32 mouse cellular contexts compared by ENCODE assay signal in genomic region chr7:135913923-135914634, GRCm38 (mm10).
DNase-seq lines count a peak whose midpoint lies in the region; ATAC-seq and TF ChIP-seq lines count a peak whose summit lies in the region.
"Had no signal": no experiment of that assay in that cellular context is flagged by ENCODE, and none has a peak within 500 bp of the region (broad histone marks: within the 10 kb centered on the region; RNA-seq: fewer than 3 reads in every experiment).

No protein-coding gene starts in this region.

- no peaks in the 10 kb centered on the region for H3K36me3 ChIP-seq in kidney, adult 2 months (ENCODE audit: control insufficient read depth, insufficient read depth, low read length)
- H3K36me3 ChIP-seq: embryonic facial prominence, embryonic 12.5 days; G1E; heart, embryonic 15.5 days; hindbrain, embryonic 15.5 days; kidney, embryonic 15.5 days; limb, embryonic 13.5 days; midbrain, embryonic 13.5 days; neural tube, embryonic 13.5 days had no signal

- no peak overlapping the region for H3K27ac ChIP-seq in kidney, adult 2 months (ENCODE audit: insufficient read depth, low read depth, low read length)
- H3K27ac ChIP-seq in bone marrow macrophage, adult 2 months (ENCODE audit: insufficient read depth, low read depth, low read length) = peak overlapping the region; percentile 99
- H3K27ac ChIP-seq: embryonic facial prominence, embryonic 12.5 days; heart, embryonic 15.5 days; hindbrain, embryonic 15.5 days; kidney, embryonic 15.5 days; limb, embryonic 13.5 days; liver, embryonic 14.5 days; midbrain, embryonic 13.5 days; neural tube, embryonic 13.5 days had no signal

- peak; percentile 91 for ATAC-seq in common myeloid progenitor, adult 5-6 weeks (replicated peaks; ENCODE audit: low read depth, poor library complexity, severe bottlenecking)
- peak; percentile 86 for ATAC-seq in megakaryocyte, adult 5-6 weeks (ENCODE audit: poor library complexity, severe bottlenecking)
- ATAC-seq: activated CD4-positive, CD25-positive, alpha-beta regulatory T cell, adult 4 months; forebrain, postnatal 0 days; intestine, embryonic 16.5 days; lung, postnatal 0 days; midbrain, embryonic 13.5 days had no signal

- no peaks in the 10 kb centered on the region; the same call in 1 of the 2 replicates for H3K27me3 ChIP-seq in kidney, adult 2 months (replicated peaks; ENCODE audit: control insufficient read depth, insufficient read depth, low read length)
- H3K27me3 ChIP-seq: embryonic facial prominence, embryonic 12.5 days; heart, embryonic 15.5 days; kidney, embryonic 15.5 days; limb, embryonic 13.5 days; megakaryocyte, embryonic 14.5 days; midbrain, embryonic 13.5 days; neural tube, embryonic 13.5 days had no signal

- DNase-seq in kidney, adult 2 months = peak; percentile 8
- DNase-seq in kidney, adult 11 months = no peak
- no peak for DNase-seq in thymus, postnatal 36 days
- DNase-seq in cerebellum, adult 18-20 months = no peak
- DNase-seq: adrenal gland, postnatal 10 days; B cell, adult 2 months; cerebellum, postnatal 10 days; forebrain, postnatal 0 days; gastrocnemius, postnatal 36 days; heart, postnatal 36 days; kidney, postnatal 36 days; layer of hippocampus, postnatal 36 days; retina, postnatal 1 day; right cerebral cortex, postnatal 25 days; thymus, adult 18-20 months; thymus, postnatal 4 days had no signal

- WGBS in kidney, adult 2 months = 80% methylated on average over 3 of the region's 3 CpGs

- no peaks in the 10 kb centered on the region for H3K4me1 ChIP-seq in kidney, adult 2 months (ENCODE audit: control insufficient read depth, insufficient read depth, low read length)
- H3K4me1 ChIP-seq in bone marrow macrophage, adult 2 months (ENCODE audit: control insufficient read depth, insufficient read depth, low read length) = peaks cover 32% of the 10 kb centered on the region
- H3K4me1 ChIP-seq: heart, embryonic 15.5 days; hindbrain, embryonic 15.5 days; kidney, embryonic 15.5 days; limb, embryonic 13.5 days; megakaryocyte, embryonic 14.5 days; midbrain, embryonic 13.5 days; neural tube, embryonic 13.5 days had no signal

- no peak for TF ChIP-seq POLR2A in kidney, adult 2 months (IDR thresholded peaks at IDR 0.05; ENCODE audit: low read depth, low read length)
- TF ChIP-seq POLR2A in bone marrow macrophage, adult 2 months (IDR thresholded peaks at IDR 0.05; ENCODE audit: borderline replicate concordance, low read depth, low read length) = no peak

- no peak for TF ChIP-seq CTCF in kidney, adult 2 months (conservative IDR thresholded peaks at IDR 0.05; ENCODE audit: insufficient read depth, insufficient read length, low read depth, low read length)
- TF ChIP-seq CTCF in bone marrow macrophage, adult 2 months (IDR thresholded peaks at IDR 0.05; ENCODE audit: low read depth, low read length) = no peak

- H3K4me3 ChIP-seq in kidney, adult 2 months (ENCODE audit: insufficient read depth, low read depth, low read length) = no peak overlapping the region
- peak overlapping the region; percentile 47 for H3K4me3 ChIP-seq in bone marrow macrophage, adult 2 months (ENCODE audit: insufficient read depth, low read length)
- H3K4me3 ChIP-seq: embryonic facial prominence, embryonic 12.5 days; heart, embryonic 15.5 days; hindbrain, embryonic 15.5 days; kidney, embryonic 15.5 days; limb, embryonic 13.5 days; megakaryocyte, embryonic 14.5 days; midbrain, embryonic 13.5 days; neural tube, embryonic 13.5 days had no signal
